Mouse (Mus musculus): ENCODE results near the gene Dvl2.
"Not testable (repeated sequence)": the region's sequence is repeated elsewhere in the genome, so short reads cannot be mapped to it uniquely, and the experiment has no call there.

Dvl2 gene

DNA sequence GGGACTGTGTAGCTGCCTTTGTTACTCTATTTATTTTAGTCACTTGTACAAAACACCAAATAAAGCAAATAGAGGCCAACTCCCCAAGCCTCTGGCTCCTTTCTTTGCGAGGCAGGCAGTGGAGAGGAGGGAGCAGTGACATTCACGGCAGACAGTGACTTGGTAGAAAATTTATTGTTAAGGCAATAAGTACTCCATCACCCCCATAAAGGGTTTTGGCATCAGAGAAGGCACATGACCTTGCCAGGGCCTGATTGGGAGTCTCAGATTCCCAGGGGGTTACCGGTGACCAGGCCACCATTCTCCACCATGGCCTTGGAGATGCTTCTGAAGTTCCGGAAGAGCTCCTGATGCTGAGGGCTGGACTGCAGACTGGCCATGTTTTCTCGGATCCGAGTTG is 9.6 kb downstream of the Dvl2 start:
- DNase-seq (ENCODE audit: low read depth, low spot score), result no peak

- DNase-seq (ENCODE audit: low read depth, low spot score), result no peak
These were observed 10.2 kb downstream of the Dvl2 start for GRCm38 (mm10) chr11:70010548-70010947.

- no peak for DNase-seq (ENCODE audit: low read depth, low spot score)
These were observed 10.6 kb downstream of the Dvl2 start for GRCm38 (mm10) chr11:70010961-70011360.

- DNase-seq (ENCODE audit: low read depth, low spot score), result no peak
These were observed 12.5 kb downstream of the Dvl2 start for GRCm38 (mm10) chr11:70012931-70013330.

- no peak for DNase-seq (ENCODE audit: low read depth, low spot score)
These were observed 13.0 kb downstream of the Dvl2 start for GRCm38 (mm10) chr11:70013408-70013807.

DNA sequence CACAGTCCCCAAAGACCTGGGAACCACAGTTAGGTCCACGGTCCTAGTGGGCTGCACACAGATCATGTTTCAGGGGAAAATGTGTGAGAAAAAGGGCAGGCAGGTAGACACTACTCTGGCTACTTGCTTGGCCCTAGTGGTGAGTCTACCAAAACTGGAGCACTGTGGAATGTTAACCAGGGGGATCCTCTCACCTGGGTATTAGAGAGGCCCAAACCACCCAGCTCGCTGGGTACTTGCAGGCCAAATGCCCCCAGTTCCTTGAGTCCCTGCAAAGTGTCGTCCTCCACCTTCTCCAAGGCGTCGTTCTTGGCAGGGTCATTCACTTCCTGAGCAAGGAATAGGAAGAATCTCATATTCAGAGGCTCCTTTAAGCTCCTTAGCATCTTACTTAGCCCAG is 13.7 kb downstream of the Dvl2 start:
- DNase-seq (ENCODE audit: low read depth, low spot score), result no peak

- peak; percentile 89 for DNase-seq (ENCODE audit: low read depth, low spot score)
These were observed 14.6 kb downstream of the Dvl2 start, which contains the start of gene Acadvl for GRCm38 (mm10) chr11:70014880-70015558. Acadvl (minus strand) TSS chr11:70015411.

DNA sequence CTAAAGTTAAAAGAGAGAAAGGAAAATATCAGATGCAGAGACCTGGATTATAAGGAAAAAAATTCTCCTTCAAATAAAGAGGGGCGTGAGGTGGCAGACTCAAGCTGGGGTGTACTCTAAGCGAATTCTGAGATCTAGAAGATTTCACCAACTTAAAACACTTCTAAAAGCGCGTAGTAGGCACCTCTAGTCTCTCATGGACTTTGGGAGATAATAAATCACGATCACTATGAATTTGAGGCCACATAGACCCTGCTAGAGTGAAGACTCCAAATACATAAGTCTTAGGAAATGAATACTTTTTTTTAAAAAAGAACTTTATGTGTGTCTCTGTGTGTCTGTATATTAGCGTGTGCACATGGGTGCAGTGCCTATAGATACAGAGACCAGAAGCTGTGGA is 15.3 kb downstream of the Dvl2 start:
- DNase-seq (ENCODE audit: low read depth, low spot score), result no peak

DNA sequence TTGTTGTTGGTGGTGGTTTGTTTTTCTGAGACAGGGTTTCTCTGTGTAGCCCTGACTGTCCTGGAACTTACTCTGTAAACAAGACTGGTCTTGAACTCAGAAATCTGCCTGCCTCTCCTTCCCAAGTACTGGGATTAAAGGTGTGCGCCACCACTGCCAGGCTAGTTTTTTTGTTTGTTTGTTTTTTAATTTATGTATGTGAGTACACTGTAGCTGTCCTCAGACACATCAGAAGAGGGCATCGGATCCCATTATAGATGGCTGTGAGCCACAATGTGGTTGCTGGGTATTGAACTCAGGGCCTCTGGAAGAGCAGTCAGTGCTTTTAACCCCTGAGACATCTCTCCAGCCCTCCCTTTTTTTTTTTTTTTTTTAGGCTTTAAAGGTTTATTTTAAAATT is 15.8 kb downstream of the Dvl2 start:
- not testable (repeated sequence) for DNase-seq (ENCODE audit: low read depth, low spot score)

DNA sequence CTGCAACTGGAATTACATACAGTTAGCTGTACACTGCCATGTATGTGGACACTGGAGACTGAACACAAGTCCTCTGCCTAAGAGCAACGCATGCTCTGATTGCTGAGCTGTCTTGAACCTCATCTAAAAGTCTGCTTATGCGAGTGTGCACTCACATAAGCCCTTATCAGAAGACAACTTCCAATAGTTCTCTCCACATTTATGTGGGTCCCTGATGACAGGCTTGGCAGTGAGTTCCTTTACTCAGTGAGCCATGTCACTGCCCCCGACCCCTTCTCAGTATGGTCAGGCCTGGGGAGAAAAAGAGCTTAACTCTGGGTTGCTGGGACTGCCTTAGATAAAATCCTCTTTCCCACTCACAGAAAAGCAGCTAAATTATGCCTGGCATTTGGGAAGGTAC is 16.3 kb downstream of the Dvl2 start, which contains the start of gene Dlg4:
Gene Dlg4 (plus strand): TSS at position 274 of the 400 bp plus-strand sequence.
- no peak for DNase-seq (ENCODE audit: low read depth, low spot score)

DNA sequence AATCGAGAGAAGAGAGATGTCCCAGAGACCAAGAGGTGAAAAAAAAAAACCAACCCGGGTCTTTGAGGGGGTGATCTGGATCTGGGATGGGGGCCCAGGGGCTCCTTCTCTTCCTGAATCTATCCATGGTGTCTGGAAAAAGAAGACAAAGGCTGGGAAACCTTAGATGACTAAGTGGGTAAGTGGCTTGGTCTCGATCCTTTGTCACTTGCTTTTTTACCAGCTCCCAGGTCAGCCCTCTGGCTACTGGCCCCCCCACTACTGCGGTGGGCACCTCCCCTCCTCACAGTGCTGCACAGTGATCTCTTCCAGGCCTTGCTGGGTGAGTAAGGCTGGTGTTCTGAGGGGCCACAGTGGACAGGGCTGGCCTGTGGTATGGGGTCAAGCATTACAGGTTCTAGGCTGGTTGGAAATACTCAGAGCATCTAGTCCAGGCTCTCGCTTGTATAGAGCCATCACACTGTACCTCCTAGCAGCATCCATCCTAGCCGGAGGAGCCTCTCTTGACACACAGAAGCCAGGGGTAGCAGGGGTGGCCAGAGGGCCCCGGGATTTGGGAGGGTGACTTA is 16.9 kb downstream of the Dvl2 start:
- DNase-seq (ENCODE audit: low read depth, low spot score), result no peak

DNA sequence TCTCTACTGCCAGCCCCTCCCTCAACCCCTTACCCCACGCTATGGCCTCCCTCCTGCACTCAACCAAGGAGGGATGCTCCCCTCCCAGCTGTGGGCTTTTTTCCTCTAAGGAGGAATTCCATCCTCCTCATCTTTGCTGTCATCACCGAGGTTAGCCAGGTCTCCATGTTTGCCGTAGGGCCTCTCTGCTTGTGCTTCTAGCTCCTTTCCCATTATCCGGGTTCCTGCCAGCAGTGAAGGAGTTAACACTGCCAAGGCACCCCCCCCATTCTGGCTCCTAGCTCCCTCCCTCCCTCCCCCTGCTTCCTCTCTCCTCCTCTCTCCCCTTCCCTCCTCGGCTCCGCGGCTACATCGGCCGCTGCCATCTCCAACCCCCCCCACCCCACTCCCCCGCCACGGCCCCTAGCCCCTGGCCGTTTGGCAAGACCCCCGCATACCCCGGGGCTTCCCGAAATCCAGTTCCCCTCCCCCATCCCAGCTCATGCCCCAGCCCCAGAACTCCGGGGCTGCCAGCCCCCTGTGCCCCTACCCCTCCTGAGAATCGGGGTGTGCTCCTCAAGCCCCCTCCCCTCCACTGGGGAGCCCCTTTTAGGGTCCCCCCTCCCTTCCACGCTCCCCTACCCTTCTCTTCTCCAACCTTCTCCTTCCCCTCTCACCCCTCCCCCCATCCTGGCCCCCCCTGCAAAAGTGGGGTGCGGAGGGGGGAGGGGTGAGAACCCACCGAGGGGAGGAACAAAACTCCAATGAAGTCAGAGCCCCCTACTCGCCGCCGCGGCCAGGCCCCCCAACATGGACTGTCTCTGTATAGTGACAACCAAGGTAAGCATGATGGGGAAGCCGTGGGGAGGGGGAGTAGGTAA is 18.0 kb downstream of the Dvl2 start:
- peak; percentile 65 for DNase-seq (ENCODE audit: low read depth, low spot score)

DNA sequence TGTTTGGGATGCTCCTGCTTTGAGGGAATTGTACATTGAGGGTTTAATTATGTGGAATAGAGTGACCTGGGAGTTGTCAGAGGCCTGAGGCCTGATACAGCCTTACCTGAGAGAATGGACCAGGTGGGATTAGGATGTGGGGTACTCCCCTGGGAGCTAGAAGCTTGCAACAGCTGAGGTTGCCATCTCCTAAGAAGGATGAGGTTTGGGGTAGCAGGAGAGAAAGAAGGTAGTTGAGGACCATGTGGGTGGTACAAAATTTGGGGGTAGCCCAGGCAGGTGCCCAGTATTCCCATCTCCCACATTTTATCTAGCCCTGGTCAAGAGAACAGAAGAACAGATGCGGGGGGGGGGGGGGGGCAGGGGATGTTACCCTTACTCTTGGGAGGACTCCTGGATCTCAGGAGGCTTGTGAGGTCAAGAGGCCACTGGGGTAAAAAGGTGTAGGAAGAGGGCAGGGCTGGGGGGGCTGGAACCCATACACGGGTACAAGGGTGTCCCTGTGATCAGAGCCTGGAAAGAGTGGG is 19.2 kb downstream of the Dvl2 start:
- no peak for DNase-seq (ENCODE audit: low read depth, low spot score)

DNA sequence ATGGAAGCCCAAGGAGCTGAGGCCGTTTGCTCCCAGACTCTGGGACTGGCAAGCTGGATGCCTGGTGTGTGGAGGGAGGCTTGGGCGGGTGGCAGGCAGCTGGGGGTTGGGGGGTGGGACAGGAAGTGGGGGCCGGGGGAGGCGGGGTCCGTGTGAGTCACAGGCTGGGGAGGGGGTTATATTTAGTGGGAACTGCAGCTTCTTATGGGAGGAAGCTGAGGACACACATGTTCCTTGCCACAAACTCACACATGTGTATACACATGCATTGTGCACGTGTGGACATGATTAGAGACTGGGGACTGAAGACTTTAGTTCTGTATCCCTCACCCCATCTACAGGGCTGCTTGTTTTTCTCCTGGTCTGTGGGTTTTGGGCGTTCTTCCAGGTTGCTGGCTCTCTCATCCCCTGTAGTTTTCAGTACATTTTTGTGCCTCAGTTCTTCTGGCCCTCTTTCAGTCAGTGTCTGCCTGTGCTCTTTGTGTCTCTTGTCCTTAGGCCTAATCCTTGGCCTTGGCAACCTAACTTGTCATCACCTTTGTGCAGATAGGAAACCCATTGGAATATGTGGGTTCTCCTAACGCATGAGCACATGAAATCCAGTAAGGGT is 19.7 kb downstream of the Dvl2 start:
- peak; percentile 50 for DNase-seq (ENCODE audit: low read depth, low spot score)

DNA sequence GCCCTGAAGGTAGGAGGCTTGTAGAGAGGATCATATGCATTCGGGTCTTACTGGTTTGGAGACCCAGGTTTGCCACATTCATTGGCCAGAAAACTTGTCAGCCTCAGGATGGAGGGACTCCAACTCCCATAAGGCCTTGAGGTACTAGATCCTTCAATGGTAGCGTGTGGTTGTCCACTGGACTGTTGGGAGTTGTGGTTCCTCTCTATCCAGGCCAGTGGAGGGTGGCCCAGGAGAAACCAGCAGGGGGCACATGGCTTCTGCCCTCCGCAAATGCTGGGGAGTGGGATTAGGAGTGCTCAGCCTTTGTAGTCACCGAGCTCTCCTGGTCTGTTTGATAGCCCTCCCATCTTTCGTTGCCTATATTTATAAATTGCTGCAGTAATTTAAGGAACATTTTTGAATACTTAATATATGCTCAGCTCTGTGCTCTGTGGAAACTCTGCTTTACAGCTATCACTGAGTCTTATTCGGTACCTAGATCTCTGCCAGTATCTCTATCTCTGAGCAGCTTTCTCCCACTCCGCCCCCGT is 20.4 kb downstream of the Dvl2 start:
- peak; percentile 86 for DNase-seq (ENCODE audit: low read depth, low spot score)

GRCm38 (mm10) chr11:70021264-70022132 is 21.1 kb downstream of the Dvl2 start:
- peak; percentile 96 for DNase-seq (ENCODE audit: low read depth, low spot score)

DNA sequence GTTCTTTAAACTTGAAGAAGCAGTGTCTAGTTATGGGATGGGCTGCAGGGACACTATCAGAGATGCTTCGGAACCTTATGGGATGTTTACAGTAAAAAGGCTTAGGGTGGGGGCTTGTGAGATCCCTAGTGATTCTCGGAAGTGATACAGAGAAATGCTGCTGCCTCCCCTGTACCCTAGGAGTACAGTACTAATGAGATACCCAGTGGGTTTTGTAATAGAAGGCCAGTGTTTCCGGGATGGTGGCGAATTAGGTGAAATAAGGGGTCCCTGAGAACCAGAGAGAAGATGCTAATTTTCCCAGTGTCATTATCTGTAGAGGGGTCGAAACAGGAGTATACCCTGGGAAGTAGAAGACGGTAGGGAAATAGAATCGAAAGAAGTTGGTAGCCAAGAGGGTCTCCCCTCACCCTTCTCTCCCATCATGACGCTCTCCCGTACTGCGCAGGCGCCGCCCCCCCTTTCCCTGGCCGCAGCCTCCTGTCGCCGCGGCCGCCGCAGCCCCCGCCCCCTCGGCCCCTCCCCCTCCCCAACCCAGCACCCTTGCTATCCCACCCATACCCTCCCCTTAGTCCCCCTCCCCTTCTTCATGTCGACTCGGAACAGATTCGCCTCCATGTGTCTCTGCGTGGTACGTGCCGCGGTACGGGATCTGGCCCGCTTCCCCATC is 23.2 kb downstream of the Dvl2 start:
- peak; percentile 34 for DNase-seq (ENCODE audit: low read depth, low spot score)

DNA sequence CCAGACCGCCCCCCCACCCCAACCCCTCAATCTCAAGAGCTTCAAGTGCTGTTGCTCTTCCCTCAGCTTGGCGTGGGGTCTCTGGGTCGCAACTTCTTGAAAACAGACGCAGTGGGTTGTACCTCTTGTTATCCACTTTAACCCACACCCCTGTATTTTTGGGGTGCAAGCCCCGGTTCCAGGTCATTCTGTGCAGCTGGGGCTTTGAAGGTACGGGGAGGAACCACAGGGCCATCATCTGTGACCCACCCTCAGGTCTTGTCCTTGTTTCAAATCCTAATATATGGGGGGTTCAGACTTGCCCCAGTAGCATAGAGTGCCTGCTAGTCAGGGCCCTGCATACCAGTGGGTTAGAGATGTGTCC is 23.7 kb downstream of the Dvl2 start:
- DNase-seq (ENCODE audit: low read depth, low spot score), result no peak

- DNase-seq (ENCODE audit: low read depth, low spot score), result peak; percentile 14
These were observed 26.3 kb downstream of the Dvl2 start for GRCm38 (mm10) chr11:70026689-70027088.

DNA sequence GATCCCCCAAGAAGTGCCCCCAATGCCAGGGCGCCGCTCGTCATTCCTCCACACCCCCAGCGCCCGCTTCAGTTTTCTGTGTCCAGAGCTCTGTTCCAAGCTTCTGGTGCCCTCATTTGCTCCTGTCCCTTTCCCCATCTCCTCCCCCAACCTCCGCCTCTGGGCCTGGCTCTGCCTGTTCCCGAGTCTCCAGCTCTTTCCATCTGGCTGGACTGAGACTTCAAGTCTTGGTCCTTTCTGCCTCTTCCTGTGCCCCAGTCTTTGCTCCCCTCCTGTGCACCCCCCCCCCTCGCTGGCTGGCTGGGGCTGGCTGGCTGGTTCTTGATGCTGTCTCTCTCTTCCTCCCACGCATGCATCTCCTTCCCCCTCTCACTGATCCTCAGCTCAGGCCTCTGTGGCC is 27.0 kb downstream of the Dvl2 start:
- peak; percentile 72 for DNase-seq (ENCODE audit: low read depth, low spot score)
